Mouse (Mus musculus) neural tube, embryonic 15.5 days (tissue): Measurements from ENCODE around the gene Cryzl1. TPM values are rescaled to one million over a fixed set of nuclear protein-coding genes. Genes with fewer than 3 reads are reported as not detected.
A peak's percentile ranks its signal among the peaks of the same experiment; 100 is the strongest.

ENCODE experiments used
- ATAC-seq: fragments of 200-750 bp; cut with Nextera tagmentation; 2 replicates; pipeline ENCODE4 v1.8.0; 2017; ENCODE audit warnings: mild to moderate bottlenecking, moderate TSS enrichment, moderate library complexity; ENCODE audit not compliant: low FRiP score
- H3K27ac ChIP-seq: fragments of 300-500 bp; sonication (generic); replicated peaks from 2 replicates; pipeline ENCODE4 v1.5.1; 2015; ENCODE audit warnings: mild to moderate bottlenecking, inconsistent platforms
- H3K27me3 ChIP-seq: fragments of 300-500 bp; sonication (generic); replicated peaks from 2 replicates; pipeline ENCODE4 v1.6.1; 2015; ENCODE audit warnings: inconsistent platforms
- H3K36me3 ChIP-seq: fragments of 300-500 bp; sonication (generic); 2 replicates; pipeline ENCODE4 v1.6.1; 2015; ENCODE audit warnings: inconsistent platforms
- H3K4me1 ChIP-seq: fragments of 300-500 bp; sonication (generic); 2 replicates; pipeline ENCODE4 v1.6.1; 2015; ENCODE audit warnings: inconsistent platforms
- H3K4me2 ChIP-seq: fragments of 300-500 bp; sonication (generic); 2 replicates; pipeline ENCODE4 v1.6.1; 2015; ENCODE audit warnings: inconsistent platforms, mild to moderate bottlenecking, moderate library complexity
- H3K4me3 ChIP-seq: fragments of 300-500 bp; sonication (generic); replicated peaks from 2 replicates; pipeline ENCODE4 v1.5.1; 2015; ENCODE audit warnings: mild to moderate bottlenecking, inconsistent platforms
- H3K9ac ChIP-seq: fragments of 300-500 bp; sonication (generic); replicated peaks from 2 replicates; pipeline ENCODE4 v1.6.1; 2015; ENCODE audit warnings: mild to moderate bottlenecking, inconsistent platforms
- H3K9me3 ChIP-seq: fragments of 300-500 bp; sonication (generic); replicated peaks from 2 replicates; pipeline ENCODE4 v1.6.1; 2016; ENCODE audit warnings: inconsistent platforms
- WGBS: fragments of 180-500 bp; shearing (Covaris S2); methylation state at CpG from one replicate; pipeline ENCODE4 v1.1.7; 2015; ENCODE audit warnings: mixed read lengths; 5-methylcytosine and 5-hydroxymethylcytosine counted together
- polyA plus RNA-seq: library from polyadenylated mRNA; unstranded; fragments of >200 nt; fragmentation: Nextera tagmentation; extraction: Ambion mirVana; gene quantifications from 2 replicates; pipeline ENCODE4 v1.2.1, GENCODE M21; 2015

Gene Cryzl1
- polyA plus RNA-seq, 1 experiment from 2014 or later, result 113 TPM

- no peaks in the 10 kb centered on the region for H3K4me1 ChIP-seq
- H3K4me2 ChIP-seq, result no peak overlapping the region
- H3K36me3 ChIP-seq, result peaks cover 82% of the 10 kb centered on the region
- H3K27me3 ChIP-seq, result no peaks in the 10 kb centered on the region
- H3K27ac ChIP-seq, result no peak overlapping the region
- 86% methylated on average over 5 of the region's 5 CpGs for WGBS
- no peaks in the 10 kb centered on the region for H3K9me3 ChIP-seq
- no peak for ATAC-seq
- H3K9ac ChIP-seq, result no peak overlapping the region
- no peak overlapping the region for H3K4me3 ChIP-seq
Measured at GRCm38 (mm10) chr16:91680656-91681055, 48.1 kb downstream of the Cryzl1 start.

GRCm38 (mm10) chr16:91678147-91678911 lies 50.4 kb downstream of the Cryzl1 start:
- Histone ChIP-seq H3K4me3 (no peak overlapping the region), H3K27me3 (no peaks in the 10 kb centered on the region), H3K9me3 (no peaks in the 10 kb centered on the region), H3K4me2 (no peak overlapping the region), H3K36me3 (peaks cover 75% of the 10 kb centered on the region), H3K9ac (no peak overlapping the region), H3K4me1 (no peaks in the 10 kb centered on the region), H3K27ac (no peak overlapping the region)
- no peak for ATAC-seq
- WGBS, result 94% methylated on average over 5 of the region's 5 CpGs

GRCm38 (mm10) chr16:91674500-91674899 lies 54.3 kb downstream of the Cryzl1 start:
- 84% methylated on average over 4 of the region's 4 CpGs for WGBS
- Histone ChIP-seq H3K27me3 (no peaks in the 10 kb centered on the region), H3K36me3 (peaks cover 75% of the 10 kb centered on the region), H3K4me3 (no peak overlapping the region), H3K4me2 (no peak overlapping the region), H3K27ac (no peak overlapping the region), H3K9me3 (no peaks in the 10 kb centered on the region), H3K9ac (no peak overlapping the region), H3K4me1 (no peaks in the 10 kb centered on the region)
- no peak for ATAC-seq

- Histone ChIP-seq H3K27me3 (no peaks in the 10 kb centered on the region), H3K4me1 (peaks cover 13% of the 10 kb centered on the region), H3K4me3 (no peak overlapping the region), H3K4me2 (no peak overlapping the region), H3K27ac (no peak overlapping the region), H3K9me3 (no peaks in the 10 kb centered on the region), H3K9ac (no peak overlapping the region), H3K36me3 (peaks cover 77% of the 10 kb centered on the region)
- no peak for ATAC-seq
- 96% methylated on average over 3 of the region's 3 CpGs for WGBS
Measured at GRCm38 (mm10) chr16:91663795-91664194, 65.0 kb downstream of the Cryzl1 start.

GRCm38 (mm10) chr16:91662336-91662735 lies 66.4 kb downstream of the Cryzl1 start:
- Histone ChIP-seq H3K27ac (no peak overlapping the region), H3K9ac (no peak overlapping the region), H3K36me3 (peaks cover 85% of the 10 kb centered on the region), H3K9me3 (no peaks in the 10 kb centered on the region), H3K27me3 (no peaks in the 10 kb centered on the region), H3K4me1 (peaks cover 13% of the 10 kb centered on the region), H3K4me3 (no peak overlapping the region), H3K4me2 (no peak overlapping the region)
- ATAC-seq, result no peak
- WGBS, result 95% methylated on average over 16 of the region's 16 CpGs

- WGBS, result 44% methylated on average over 1 of the region's 1 CpGs
- no peaks in the 10 kb centered on the region for H3K9me3 ChIP-seq
- no peak overlapping the region for H3K9ac ChIP-seq
- no peaks in the 10 kb centered on the region for H3K27me3 ChIP-seq
- ATAC-seq, result no peak
- peaks cover 13% of the 10 kb centered on the region for H3K4me1 ChIP-seq
- no peak overlapping the region for H3K27ac ChIP-seq
- H3K4me2 ChIP-seq, result no peak overlapping the region
- peaks cover 86% of the 10 kb centered on the region for H3K36me3 ChIP-seq
- H3K4me3 ChIP-seq, result no peak overlapping the region
Measured at GRCm38 (mm10) chr16:91661397-91661796, 67.4 kb downstream of the Cryzl1 start.

GRCm38 (mm10) chr16:91659798-91660197 lies 69.0 kb downstream of the Cryzl1 start:
- no peak for ATAC-seq
- Histone ChIP-seq H3K27me3 (no peaks in the 10 kb centered on the region), H3K36me3 (peaks cover 87% of the 10 kb centered on the region), H3K27ac (no peak overlapping the region), H3K4me3 (no peak overlapping the region), H3K4me2 (no peak overlapping the region), H3K9ac (no peak overlapping the region), H3K4me1 (peaks cover 13% of the 10 kb centered on the region), H3K9me3 (no peaks in the 10 kb centered on the region)
- WGBS, result 98% methylated on average over 20 of the region's 20 CpGs

- no peak overlapping the region for H3K9ac ChIP-seq
- H3K36me3 ChIP-seq, result peaks cover 85% of the 10 kb centered on the region
- no peak overlapping the region for H3K4me3 ChIP-seq
- no peak overlapping the region for H3K27ac ChIP-seq
- 97% methylated on average over 5 of the region's 5 CpGs for WGBS
- no peak overlapping the region for H3K4me2 ChIP-seq
- no peaks in the 10 kb centered on the region for H3K27me3 ChIP-seq
- ATAC-seq, result no peak
- H3K9me3 ChIP-seq, result no peaks in the 10 kb centered on the region
- H3K4me1 ChIP-seq, result peaks cover 13% of the 10 kb centered on the region
Measured at GRCm38 (mm10) chr16:91658471-91658870, 70.3 kb downstream of the Cryzl1 start.

GRCm38 (mm10) chr16:91657285-91657684 lies 71.5 kb downstream of the Cryzl1 start:
- 97% methylated on average over 17 of the region's 17 CpGs for WGBS
- Histone ChIP-seq H3K4me3 (no peak overlapping the region), H3K27ac (no peak overlapping the region), H3K36me3 (peaks cover 80% of the 10 kb centered on the region), H3K4me1 (peaks cover 16% of the 10 kb centered on the region), H3K9ac (no peak overlapping the region), H3K9me3 (no peaks in the 10 kb centered on the region), H3K27me3 (no peaks in the 10 kb centered on the region), H3K4me2 (no peak overlapping the region)
- no peak for ATAC-seq

GRCm38 (mm10) chr16:91655285-91655684 lies 73.5 kb downstream of the Cryzl1 start:
- no peaks in the 10 kb centered on the region for H3K9me3 ChIP-seq
- 97% methylated on average over 9 of the region's 9 CpGs for WGBS
- no peak overlapping the region for H3K27ac ChIP-seq
- peaks cover 13% of the 10 kb centered on the region for H3K4me1 ChIP-seq
- peaks cover 70% of the 10 kb centered on the region for H3K36me3 ChIP-seq
- H3K4me2 ChIP-seq, result no peak overlapping the region
- no peak for ATAC-seq
- H3K27me3 ChIP-seq, result no peaks in the 10 kb centered on the region
- no peak overlapping the region for H3K4me3 ChIP-seq
- H3K9ac ChIP-seq, result no peak overlapping the region

GRCm38 (mm10) chr16:91652191-91652590 lies 76.6 kb downstream of the Cryzl1 start:
- Histone ChIP-seq H3K9me3 (no peaks in the 10 kb centered on the region), H3K27ac (no peak overlapping the region), H3K36me3 (peaks cover 39% of the 10 kb centered on the region), H3K4me2 (no peak overlapping the region), H3K9ac (no peak overlapping the region), H3K4me3 (no peak overlapping the region), H3K27me3 (no peaks in the 10 kb centered on the region), H3K4me1 (peaks cover 21% of the 10 kb centered on the region)
- 88% methylated on average over 3 of the region's 3 CpGs for WGBS
- ATAC-seq, result no peak

GRCm38 (mm10) chr16:91649781-91650180 lies 79.0 kb downstream of the Cryzl1 start:
- Histone ChIP-seq H3K4me2 (peak overlapping the region; percentile 30; the same call in 1 of the 2 replicates), H3K4me3 (no peak overlapping the region)

More at GRCm38 (mm10) chr16:91649781-91650180, 79.0 kb downstream of the Cryzl1 start:
- Histone ChIP-seq H3K36me3 (peaks cover 15% of the 10 kb centered on the region), H3K27ac (no peak overlapping the region), H3K9ac (no peak overlapping the region), H3K4me1 (peaks cover 29% of the 10 kb centered on the region), H3K27me3 (no peaks in the 10 kb centered on the region), H3K9me3 (no peaks in the 10 kb centered on the region)
- ATAC-seq, result no peak
